Mouse (Mus musculus) kidney, embryonic 14.5 days (tissue): ENCODE measurements around the gene Tial1. TPM values are rescaled to one million over a fixed set of nuclear protein-coding genes. Genes with fewer than 3 reads are reported as not detected.
A peak's percentile ranks its signal among the peaks of the same experiment; 100 is the strongest.

Source experiments
- ATAC-seq: fragments of 200-750 bp; cut with Nextera tagmentation; 2 replicates; pipeline ENCODE4 v1.8.0; 2017; ENCODE audit warnings: moderate number of reproducible peaks, mild to moderate bottlenecking, moderate TSS enrichment, moderate library complexity; ENCODE audit not compliant: low FRiP score, low TSS enrichment
- H3K27ac ChIP-seq: fragments of 300-500 bp; sonication (generic); 2 replicates; pipeline ENCODE4 v1.5.1; 2014; ENCODE audit warnings: low read depth, mild to moderate bottlenecking, low read length, moderate library complexity, mixed read lengths
- H3K27me3 ChIP-seq: fragments of 300-500 bp; sonication (generic); 2 replicates; pipeline ENCODE4 v1.6.1; 2014; ENCODE audit warnings: mild to moderate bottlenecking, low read length; ENCODE audit not compliant: control insufficient read depth, insufficient read depth
- H3K36me3 ChIP-seq: fragments of 300-500 bp; sonication (generic); 2 replicates; pipeline ENCODE4 v1.6.1; 2014; ENCODE audit warnings: low read length, mixed read lengths; ENCODE audit not compliant: control insufficient read depth, insufficient read depth
- H3K4me1 ChIP-seq: fragments of 300-500 bp; sonication (generic); 2 replicates; pipeline ENCODE4 v1.6.1; 2014; ENCODE audit warnings: low read length, mixed read lengths; ENCODE audit not compliant: control insufficient read depth, insufficient read depth
- H3K4me2 ChIP-seq: fragments of 300-500 bp; sonication (generic); replicated peaks from 2 replicates; pipeline ENCODE4 v1.6.1; 2014; ENCODE audit warnings: low read depth, mild to moderate bottlenecking, low read length
- H3K4me3 ChIP-seq: fragments of 300-500 bp; sonication (generic); 2 replicates; pipeline ENCODE4 v1.5.1; 2014; ENCODE audit warnings: mild to moderate bottlenecking, low read length
- H3K9ac ChIP-seq: fragments of 300-500 bp; sonication (generic); 2 replicates; pipeline ENCODE4 v1.6.1; 2014; ENCODE audit warnings: low read depth, mild to moderate bottlenecking, low read length, moderate library complexity
- H3K9me3 ChIP-seq: fragments of 300-500 bp; sonication (generic); 2 replicates; pipeline ENCODE4 v1.6.1; 2016; ENCODE audit warnings: low read length; ENCODE audit not compliant: control insufficient read depth
- WGBS: fragments of 180-500 bp; shearing (Covaris S2); extraction: QIAGEN DNeasy Blood & Tissue Kit; methylation state at CpG from one replicate; pipeline ENCODE4 v1.1.7; 2014; 5-methylcytosine and 5-hydroxymethylcytosine counted together
- polyA plus RNA-seq: library from polyadenylated mRNA; unstranded; fragments of >200 nt; fragmentation: Nextera tagmentation; extraction: Ambion mirVana; gene quantifications from 2 replicates; pipeline ENCODE4 v1.2.1, GENCODE M21; 2014

Gene Tial1
- polyA plus RNA-seq = 40.0 and 41.0 TPM in 2 replicates

DNA sequence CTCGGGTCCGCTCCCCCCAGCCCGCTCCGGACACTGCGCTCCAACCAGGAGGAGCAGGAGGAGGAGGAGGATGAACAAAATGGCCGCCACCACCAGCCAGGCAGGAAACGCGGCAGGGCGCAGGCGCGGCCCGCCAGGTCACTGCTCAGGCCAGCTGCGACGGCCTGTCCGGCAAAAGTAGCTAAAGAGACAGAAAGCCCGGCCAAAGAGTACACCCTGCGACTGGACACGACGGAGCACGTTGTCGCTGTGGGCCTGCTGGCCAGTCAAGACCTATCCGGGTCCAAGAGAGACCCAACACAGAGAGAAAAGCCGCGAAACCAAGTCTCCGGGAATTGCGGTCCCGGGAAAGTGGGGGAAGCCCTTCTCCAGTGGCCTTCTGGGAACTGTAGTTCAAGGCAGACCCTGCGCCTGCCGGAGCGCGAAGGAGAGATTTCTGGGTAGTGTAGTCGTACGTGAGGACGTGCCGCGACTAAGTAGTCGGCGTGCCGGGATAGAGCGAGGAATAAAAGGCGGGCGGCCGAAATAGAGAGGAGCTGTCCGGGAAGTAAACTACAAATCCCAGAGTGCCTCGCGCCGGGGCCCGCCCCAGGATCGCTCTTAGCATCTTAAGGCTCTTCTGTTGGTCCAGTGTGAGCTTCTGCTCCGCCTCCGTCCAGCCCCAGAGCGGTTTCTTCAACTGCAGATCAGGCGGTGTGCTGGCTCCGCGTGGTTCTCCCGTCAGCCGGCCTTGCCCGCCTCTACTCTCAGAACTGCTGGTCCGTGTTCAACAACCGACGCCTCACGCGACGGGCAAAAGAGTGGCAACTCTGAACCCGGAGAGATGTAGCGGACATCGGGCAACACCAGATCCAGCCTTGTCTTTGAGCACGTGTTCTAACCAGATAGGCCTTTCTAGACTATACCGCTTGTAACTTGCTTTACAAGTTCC, at the start of gene Tial1:
Gene Tial1, minus strand, starts transcription at position 433 of the 931 bp plus-strand sequence.
- Histone ChIP-seq H3K4me2 (peak within 1 kb of the TSS; percentile 71), H3K27ac (peak within 1 kb of the TSS; percentile 92), H3K4me1 (peaks cover 9% of the 10 kb centered on the region; the same call in 1 of the 2 replicates), H3K9ac (peak within 1 kb of the TSS; percentile 89), H3K27me3 (no peaks in the 10 kb centered on the region), H3K36me3 (no peaks in the 10 kb centered on the region), H3K4me3 (peak within 1 kb of the TSS; percentile 86), H3K9me3 (no peaks in the 10 kb centered on the region; the same call in 1 of the 2 replicates)
- 1% methylated on average over 69 of the region's 69 CpGs for WGBS
- ATAC-seq = peak; percentile 98

DNA sequence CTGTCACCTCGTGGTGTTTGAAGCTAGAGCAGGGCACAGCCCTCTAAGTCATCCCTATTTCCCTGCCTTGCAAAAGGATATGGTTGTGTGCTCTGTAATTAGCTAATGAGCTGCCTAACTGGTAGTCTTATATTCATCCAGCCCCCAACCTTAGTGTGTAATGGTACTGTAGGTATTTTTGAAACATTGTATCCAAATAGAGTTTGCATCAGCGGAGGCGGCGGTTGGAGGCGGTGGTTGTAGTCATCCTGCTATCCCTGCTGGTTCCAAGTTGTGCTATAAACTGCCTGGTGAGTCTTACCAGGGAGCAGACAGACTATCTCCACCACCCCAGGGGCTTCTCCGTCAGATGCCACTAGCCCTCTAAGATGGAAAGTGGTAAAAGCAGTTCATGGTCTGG, 42.6 kb upstream of the Tial1 start:
- H3K9me3 ChIP-seq = no peaks in the 10 kb centered on the region
- H3K27me3 ChIP-seq = no peaks in the 10 kb centered on the region
- H3K4me1 ChIP-seq = no peaks in the 10 kb centered on the region
- H3K27ac ChIP-seq = no peak overlapping the region
- 91% methylated on average over 6 of the region's 6 CpGs for WGBS
- H3K9ac ChIP-seq = no peak overlapping the region
- no peaks in the 10 kb centered on the region for H3K36me3 ChIP-seq
- no peak overlapping the region for H3K4me3 ChIP-seq
- H3K4me2 ChIP-seq = no peak overlapping the region
- no peak for ATAC-seq

DNA sequence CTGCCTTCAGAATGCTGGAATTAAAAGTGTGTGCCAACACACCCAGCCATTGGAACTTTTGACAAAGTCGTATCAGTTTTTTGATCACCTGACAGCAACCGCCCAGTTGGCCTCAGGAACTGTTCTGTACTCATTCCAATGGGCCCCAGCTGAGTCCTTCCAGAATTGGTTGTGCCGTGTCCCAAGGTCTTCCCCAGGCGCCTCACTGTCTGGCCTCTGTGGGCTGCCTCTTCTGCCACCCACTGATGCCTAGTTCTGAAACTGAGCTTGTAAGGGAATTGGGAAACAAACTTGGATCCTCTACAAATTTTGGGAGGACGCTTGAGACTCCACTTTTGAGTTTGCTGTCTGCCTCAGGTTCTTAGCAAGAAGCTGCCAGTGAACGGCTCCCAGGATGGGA, 38.3 kb upstream of the Tial1 start:
- Histone ChIP-seq H3K27me3 (no peaks in the 10 kb centered on the region), H3K4me1 (no peaks in the 10 kb centered on the region), H3K9me3 (no peaks in the 10 kb centered on the region), H3K36me3 (no peaks in the 10 kb centered on the region), H3K27ac (no peak overlapping the region), H3K9ac (no peak overlapping the region), H3K4me2 (no peak overlapping the region), H3K4me3 (no peak overlapping the region)
- 73% methylated on average over 6 of the region's 6 CpGs for WGBS
- ATAC-seq = no peak

DNA sequence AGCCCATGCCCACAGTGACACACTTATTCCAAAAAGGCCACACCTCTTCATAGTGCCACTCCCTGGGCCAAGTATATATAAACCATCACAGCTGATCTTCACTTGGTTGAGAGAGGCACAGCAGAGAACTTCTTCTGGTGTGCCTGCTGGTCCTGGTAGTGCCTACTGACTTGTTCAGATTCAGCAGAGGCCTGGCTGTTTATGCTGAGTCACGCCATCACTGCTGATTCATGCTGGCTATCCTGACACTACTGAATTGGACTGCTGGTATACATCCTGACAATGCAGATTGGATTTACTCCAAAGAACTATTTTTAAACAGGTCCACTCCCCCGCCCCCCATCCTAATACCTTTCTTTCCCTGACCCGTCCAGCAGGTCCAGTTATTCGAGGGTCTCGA, 33.0 kb upstream of the Tial1 start:
- no peaks in the 10 kb centered on the region for H3K27me3 ChIP-seq
- no peak overlapping the region for H3K9ac ChIP-seq
- H3K9me3 ChIP-seq = no peaks in the 10 kb centered on the region
- no peaks in the 10 kb centered on the region for H3K4me1 ChIP-seq
- no peak overlapping the region for H3K4me2 ChIP-seq
- H3K4me3 ChIP-seq = no peak overlapping the region
- H3K36me3 ChIP-seq = no peaks in the 10 kb centered on the region
- no peak overlapping the region for H3K27ac ChIP-seq
- ATAC-seq = no peak
- 86% methylated on average over 5 of the region's 5 CpGs for WGBS

DNA sequence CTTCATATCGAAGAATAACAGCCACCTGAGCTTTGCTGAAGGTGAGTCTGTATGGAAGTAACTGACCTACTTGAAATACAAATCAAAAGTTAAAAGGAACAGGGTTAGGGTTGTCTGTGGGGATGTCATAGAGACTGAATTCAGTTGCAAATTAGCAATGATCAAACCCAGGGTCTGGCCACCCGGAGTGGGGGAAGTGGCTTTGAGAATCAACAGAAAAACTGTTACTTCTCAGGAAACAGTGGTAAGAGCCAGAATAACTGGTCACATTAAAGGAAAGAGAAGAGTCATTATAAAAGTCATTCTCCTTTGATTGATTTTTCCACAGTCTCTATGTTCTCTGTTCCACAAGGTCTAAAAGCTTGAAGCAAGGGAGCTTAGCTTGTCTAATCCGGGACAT, 27.5 kb upstream of the Tial1 start:
- Histone ChIP-seq H3K4me3 (no peak overlapping the region), H3K9ac (no peak overlapping the region), H3K4me2 (no peak overlapping the region), H3K27ac (no peak overlapping the region), H3K9me3 (peaks cover 16% of the 10 kb centered on the region; the same call in 1 of the 2 replicates), H3K4me1 (no peaks in the 10 kb centered on the region), H3K27me3 (no peaks in the 10 kb centered on the region), H3K36me3 (no peaks in the 10 kb centered on the region)
- no peak for ATAC-seq
- WGBS = 95% methylated on average over 3 of the region's 3 CpGs

DNA sequence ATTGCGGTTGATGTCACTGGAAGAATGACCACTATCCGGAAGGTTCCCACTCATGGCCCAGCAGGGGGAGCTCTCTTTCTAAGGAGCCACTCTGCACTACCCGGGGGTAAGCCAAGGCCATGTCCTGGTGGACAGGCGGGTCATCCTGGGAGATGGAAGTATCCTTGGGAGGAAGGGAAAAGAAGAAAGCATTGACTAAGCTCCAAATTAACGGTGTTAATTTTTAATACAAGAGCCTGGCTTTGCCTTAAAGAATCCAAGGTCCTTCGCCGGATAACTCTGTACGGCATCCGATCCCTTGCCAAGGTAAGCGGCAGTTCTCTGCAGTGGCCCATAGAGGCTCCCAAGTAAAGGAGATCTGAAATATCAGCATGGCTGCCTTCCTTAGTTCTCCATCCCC, 12.8 kb upstream of the Tial1 start:
- H3K9me3 ChIP-seq = no peaks in the 10 kb centered on the region
- WGBS = 42% methylated on average over 10 of the region's 10 CpGs
- no peaks in the 10 kb centered on the region for H3K36me3 ChIP-seq
- no peak overlapping the region for H3K4me2 ChIP-seq
- no peaks in the 10 kb centered on the region for H3K4me1 ChIP-seq
- no peak overlapping the region for H3K27ac ChIP-seq
- no peaks in the 10 kb centered on the region for H3K27me3 ChIP-seq
- H3K4me3 ChIP-seq = no peak overlapping the region
- no peak overlapping the region for H3K9ac ChIP-seq
- ATAC-seq = peak; percentile 72; the same call in 1 of the 2 replicates

DNA sequence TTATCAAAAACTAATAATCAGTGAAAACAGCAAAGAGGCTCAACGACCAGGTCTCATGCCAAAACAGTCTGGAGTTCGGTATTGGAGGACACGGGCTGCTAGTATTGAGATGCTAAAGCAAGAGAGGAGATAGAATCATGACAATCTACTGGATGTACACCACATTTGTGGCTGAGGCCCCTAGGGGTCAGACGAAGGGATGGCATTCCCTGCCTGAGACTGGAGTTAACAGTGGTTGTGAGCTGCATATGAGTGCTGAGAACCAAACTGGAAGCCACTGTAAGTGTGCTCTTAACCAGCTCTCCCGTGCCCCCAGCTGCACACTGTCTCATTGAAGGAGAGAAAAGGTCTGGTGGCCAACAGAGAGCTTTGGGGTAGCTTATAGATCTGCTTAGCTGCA, 889 bp upstream of the Tial1 start:
- Histone ChIP-seq H3K9ac (peak overlapping the region; percentile 50; the same call in 1 of the 2 replicates), H3K4me3 (peak overlapping the region; percentile 86; the same call in 1 of the 2 replicates), H3K27ac (no peak overlapping the region), H3K9me3 (no peaks in the 10 kb centered on the region; the same call in 1 of the 2 replicates), H3K36me3 (no peaks in the 10 kb centered on the region), H3K27me3 (no peaks in the 10 kb centered on the region), H3K4me1 (peaks cover 9% of the 10 kb centered on the region; the same call in 1 of the 2 replicates), H3K4me2 (peak overlapping the region; percentile 58)
- 76% methylated on average over 5 of the region's 5 CpGs for WGBS
- no peak for ATAC-seq

DNA sequence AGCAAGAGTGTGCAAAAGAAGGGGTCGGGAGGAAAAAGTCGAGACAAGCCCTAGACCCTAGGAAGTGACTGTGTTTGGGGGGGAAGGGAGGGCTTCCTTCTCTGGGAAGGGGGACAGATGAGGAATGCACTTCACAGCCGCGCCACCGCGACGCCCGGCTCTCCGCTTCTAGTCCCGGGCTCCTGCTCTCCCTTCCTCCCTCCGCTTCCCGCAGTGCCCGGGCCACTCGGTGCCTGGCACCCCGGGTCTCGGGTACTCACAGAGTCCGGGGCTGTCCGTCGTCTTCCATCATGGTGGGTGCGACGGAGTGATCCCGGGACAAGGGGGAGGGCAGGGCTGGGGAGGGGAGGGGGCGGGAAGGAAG, 670 bp downstream of the Tial1 start:
- Histone ChIP-seq H3K9ac (peak overlapping the region; percentile 89), H3K4me1 (peaks cover 9% of the 10 kb centered on the region; the same call in 1 of the 2 replicates)

More for the DNA sequence above, 670 bp downstream of the Tial1 start:
- H3K27me3 ChIP-seq = no peaks in the 10 kb centered on the region
- peak overlapping the region; percentile 71 for H3K4me2 ChIP-seq
- no peaks in the 10 kb centered on the region for H3K36me3 ChIP-seq
- peak; percentile 5 for ATAC-seq
- 1% methylated on average over 22 of the region's 23 CpGs for WGBS
- peak overlapping the region; percentile 86 for H3K4me3 ChIP-seq
- no peaks in the 10 kb centered on the region; the same call in 1 of the 2 replicates for H3K9me3 ChIP-seq
- H3K27ac ChIP-seq = peak overlapping the region; percentile 92
